Mouse (Mus musculus): ENCODE data around the gene Atp5s.

GRCm38 (mm10) chr12:69696746-69697145 lies 28.0 kb upstream of the Atp5s start:
- no peak for TF ChIP-seq POLR2A (IDR thresholded peaks at IDR 0.05; ENCODE audit: borderline replicate concordance, extremely low read depth, insufficient read depth, insufficient read length, poor library complexity, severe bottlenecking)
- peak; percentile 20; the same call in 1 of the 2 replicates for TF ChIP-seq CTCF (IDR thresholded peaks at IDR 0.05; ENCODE audit: borderline replicate concordance, extremely low read depth, insufficient read depth, insufficient read length)

All from brain, embryonic 14.5 days (tissue).